Mouse (Mus musculus) forebrain, postnatal 0 days (tissue): ENCODE data around the gene Exosc1. TPM values are rescaled to one million over a fixed set of nuclear protein-coding genes. Genes with fewer than 3 reads are reported as not detected.
A peak's percentile ranks its signal among the peaks of the same experiment; 100 is the strongest.

Experiments used
- ATAC-seq: fragments of 200-750 bp; cut with Nextera tagmentation; 2 replicates; pipeline ENCODE4 v1.8.0; 2017; ENCODE audit warnings: mild to moderate bottlenecking, moderate library complexity
- DNase-seq: peaks from one replicate; pipeline ENCODE4 v3.0.0-alpha.2; 2015
- H3K27ac ChIP-seq: fragments of 300-500 bp; sonication (generic); 2 replicates; pipeline ENCODE4 v1.5.1; 2014; ENCODE audit warnings: low read depth, mild to moderate bottlenecking, antibody characterized with exemption, low read length, moderate library complexity, mixed read lengths
- H3K27me3 ChIP-seq: fragments of 300-500 bp; sonication (generic); 2 replicates; pipeline ENCODE4 v1.6.1; 2014; ENCODE audit warnings: mild to moderate bottlenecking, low read length, mixed read lengths; ENCODE audit not compliant: insufficient read depth
- H3K36me3 ChIP-seq: fragments of 300-500 bp; sonication (generic); 2 replicates; pipeline ENCODE4 v1.6.1; 2014; ENCODE audit warnings: mild to moderate bottlenecking, moderate library complexity; ENCODE audit not compliant: insufficient read depth
- H3K4me1 ChIP-seq: fragments of 300-500 bp; sonication (generic); 2 replicates; pipeline ENCODE4 v1.6.1; 2014; ENCODE audit warnings: antibody characterized with exemption; ENCODE audit not compliant: insufficient read depth
- H3K4me2 ChIP-seq: fragments of 300-500 bp; sonication (generic); 2 replicates; pipeline ENCODE4 v1.6.1; 2014; ENCODE audit warnings: low read depth, mild to moderate bottlenecking, moderate library complexity
- H3K4me3 ChIP-seq: fragments of 300-500 bp; sonication (generic); 2 replicates; pipeline ENCODE4 v1.5.1; 2014; ENCODE audit warnings: low read depth, low read length, mixed read lengths
- H3K9ac ChIP-seq: fragments of 300-500 bp; sonication (generic); 2 replicates; pipeline ENCODE4 v1.6.1; 2014; ENCODE audit warnings: mild to moderate bottlenecking
- H3K9me3 ChIP-seq: fragments of 300-500 bp; sonication (generic); 2 replicates; pipeline ENCODE4 v1.6.1; 2016; ENCODE audit warnings: low read length
- CTCF ChIP-seq: sonication (generic); IDR thresholded peaks from 2 replicates; pipeline ENCODE4 v1.5.1; 2016; ENCODE audit warnings: antibody characterized with exemption, control low read depth, low read depth
- WGBS: fragments of 180-500 bp; shearing (Covaris S2); extraction: QIAGEN DNeasy Blood & Tissue Kit; methylation state at CpG from one replicate; pipeline ENCODE4 v1.1.7; 2014; 5-methylcytosine and 5-hydroxymethylcytosine counted together
- polyA plus RNA-seq: library from polyadenylated mRNA; unstranded; fragments of >200 nt; fragmentation: Nextera tagmentation; extraction: Ambion mirVana; gene quantifications from 2 replicates; pipeline ENCODE4 v1.2.1, GENCODE M21; 2015
- total RNA-seq: library from RNA; depleted of rRNA; stranded (reverse); fragments of >200 nt; gene quantifications from 2 replicates; pipeline ENCODE4 v1.2.3, GENCODE M21; 2014

Gene Exosc1
- total and polyA plus RNA-seq, 2 experiments from 2014 or later, result 29.6 to 71.0 TPM

DNA sequence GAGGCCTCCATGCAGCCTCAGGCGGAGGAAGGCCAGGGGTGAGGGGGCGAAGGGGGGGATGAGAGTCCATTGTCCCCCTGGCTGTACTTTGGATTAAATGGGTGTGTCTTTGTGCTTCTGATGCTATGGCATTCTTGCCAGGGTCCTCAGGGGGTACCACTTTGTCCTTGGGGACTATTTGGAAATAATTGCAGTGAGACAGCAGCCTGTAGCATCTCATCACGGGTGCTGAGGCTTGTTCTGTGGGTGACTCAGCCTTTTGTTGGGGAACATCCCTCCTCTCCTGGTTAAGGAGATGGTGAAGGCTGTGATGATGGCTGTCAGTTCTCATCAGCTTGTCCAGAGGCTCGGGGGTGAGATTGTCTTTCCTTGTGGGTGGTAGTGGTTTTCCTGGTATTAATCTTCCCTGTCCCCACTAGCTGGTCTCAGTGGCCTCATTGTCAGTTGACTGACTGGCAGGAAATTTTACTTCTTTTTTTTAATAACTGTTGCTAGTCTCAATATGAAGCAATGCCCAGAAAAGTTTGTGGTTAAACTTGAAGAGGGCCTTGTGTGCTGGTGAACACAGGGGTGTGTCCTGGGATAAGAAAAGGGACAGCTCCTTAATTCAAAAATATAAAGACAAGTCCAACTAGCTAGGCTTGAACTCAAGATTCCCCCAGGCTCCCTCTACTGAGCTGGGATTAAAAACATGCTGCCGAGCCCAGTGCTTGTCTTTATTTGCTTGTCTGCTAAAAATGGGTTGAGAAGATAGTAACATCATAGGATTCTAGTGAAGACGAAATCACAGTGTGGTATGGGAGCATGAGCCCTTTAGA is 19.2 kb downstream of the Exosc1 start:
- DNase-seq, result no peak
- Histone ChIP-seq H3K4me3 (peak overlapping the region; percentile 85; the same call in 1 of the 2 replicates), H3K4me2 (peak overlapping the region; percentile 86), H3K9me3 (no peaks in the 10 kb centered on the region), H3K27me3 (no peaks in the 10 kb centered on the region), H3K4me1 (peaks cover 19% of the 10 kb centered on the region), H3K36me3 (peaks cover 21% of the 10 kb centered on the region), H3K27ac (no peak overlapping the region), H3K9ac (peak overlapping the region; percentile 28)
- TF ChIP-seq CTCF, result no peak
- no peak for ATAC-seq
- WGBS, result 29% methylated on average over 6 of the region's 6 CpGs

DNA sequence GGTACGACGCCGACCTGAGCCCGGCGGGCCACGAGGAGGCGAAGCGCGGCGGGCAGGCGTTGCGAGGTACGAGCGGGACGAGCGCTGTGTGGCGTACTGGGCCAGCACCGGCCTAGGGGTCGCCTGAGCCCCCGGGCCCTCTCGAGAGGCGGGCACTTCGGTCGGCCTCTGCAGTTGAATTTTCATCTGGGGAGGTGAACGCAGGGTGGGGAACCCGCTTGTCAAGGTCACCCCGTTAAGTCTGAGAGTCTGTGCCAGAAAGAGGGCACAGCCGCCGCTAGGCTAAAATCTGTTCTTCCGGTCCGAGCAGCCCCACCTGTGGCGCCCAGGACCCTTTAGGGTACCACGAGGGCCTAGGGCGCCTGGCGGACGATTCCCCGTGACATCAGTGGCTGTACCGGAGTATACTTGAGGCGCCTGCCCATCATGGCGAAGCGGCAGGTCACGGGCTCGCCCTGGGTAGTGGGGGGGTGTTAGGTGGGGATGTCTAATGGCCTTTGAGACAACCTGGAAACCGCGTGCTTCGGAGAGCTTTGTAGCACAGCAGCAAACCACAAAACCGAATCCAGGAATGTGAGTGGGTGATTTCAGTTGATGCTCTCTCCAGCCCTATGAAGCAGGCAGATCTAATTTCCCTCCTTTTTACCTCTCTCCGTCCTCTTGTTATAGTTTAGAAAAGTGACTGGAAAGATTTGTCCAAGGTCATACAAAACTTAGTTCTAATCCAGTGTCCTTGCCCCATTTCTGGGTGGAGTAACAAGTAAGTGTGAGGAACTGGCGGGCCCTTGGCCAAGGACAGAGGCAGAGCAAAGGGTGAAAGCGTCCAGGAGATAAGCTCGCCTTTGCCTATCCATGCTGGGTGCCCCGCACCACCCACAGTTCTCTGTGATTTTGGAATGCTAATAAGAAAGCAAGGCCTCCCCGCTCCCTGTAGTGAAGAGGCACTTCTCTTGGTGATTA is 20.8 kb downstream of the Exosc1 start:
- H3K27ac ChIP-seq, result peak overlapping the region; percentile 84
- peaks cover 19% of the 10 kb centered on the region for H3K4me1 ChIP-seq
- H3K9me3 ChIP-seq, result no peaks in the 10 kb centered on the region
- peak overlapping the region; percentile 85 for H3K4me3 ChIP-seq
- peak overlapping the region; percentile 85 for H3K9ac ChIP-seq
- H3K4me2 ChIP-seq, result peak overlapping the region; percentile 86
- no peaks in the 10 kb centered on the region for H3K27me3 ChIP-seq
- DNase-seq (peak; percentile 64), ATAC-seq (peak; percentile 65)
- WGBS, result 3% methylated on average over 53 of the region's 53 CpGs
- H3K36me3 ChIP-seq, result peaks cover 15% of the 10 kb centered on the region
- TF ChIP-seq CTCF, result no peak; the same call in 1 of the 2 replicates

DNA sequence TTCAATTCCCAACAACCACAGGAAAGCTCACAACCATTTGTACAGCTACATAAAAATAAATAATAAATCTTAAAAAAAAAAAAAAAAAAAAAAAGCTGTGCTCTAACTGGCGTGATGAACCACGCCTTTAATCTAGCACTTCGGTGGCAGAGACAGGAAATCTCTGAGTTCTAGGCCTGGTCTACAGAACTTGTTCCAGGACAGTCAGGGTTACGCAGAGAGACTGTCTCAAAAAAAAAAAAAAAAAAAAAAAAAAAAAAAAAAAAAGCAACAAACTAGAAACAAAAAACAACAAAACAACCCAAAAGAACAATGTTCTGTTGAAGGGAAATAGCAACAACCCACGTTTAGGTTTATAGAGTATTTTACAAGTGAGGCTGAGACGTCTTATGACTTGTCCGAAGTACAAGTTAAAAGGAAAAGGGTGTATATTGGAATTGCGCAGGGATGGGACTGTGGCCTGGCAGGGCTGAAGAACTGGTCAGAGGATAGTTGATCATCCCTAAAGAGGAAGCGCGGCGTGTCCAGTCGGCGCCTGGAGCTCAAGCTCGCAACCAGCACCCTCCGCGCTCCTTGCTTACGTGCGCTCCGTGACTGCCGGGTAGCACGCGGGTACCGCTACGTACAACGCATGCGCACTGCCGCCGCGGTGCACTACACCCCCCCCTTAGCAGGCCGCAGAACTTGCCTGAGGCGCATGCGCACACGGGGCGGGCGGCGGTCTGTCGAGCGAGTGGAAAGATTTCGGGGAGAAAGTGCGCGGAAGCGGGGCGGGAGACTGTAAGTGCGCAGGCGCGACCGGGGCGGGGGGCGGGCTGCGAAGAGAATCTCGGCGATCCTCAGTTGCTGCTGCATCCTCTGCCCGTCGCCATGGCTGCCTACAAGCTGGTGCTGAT is 21.8 kb downstream of the Exosc1 start, which contains the start of gene Pgam1:
Gene Pgam1, plus strand, starts transcription at position 746 of the 896 bp plus-strand sequence.
- Histone ChIP-seq H3K9ac (peak within 1 kb of the TSS; percentile 85), H3K27ac (peak within 1 kb of the TSS; percentile 84), H3K4me2 (peak within 1 kb of the TSS; percentile 86), H3K9me3 (no peaks in the 10 kb centered on the region), H3K27me3 (no peaks in the 10 kb centered on the region), H3K4me1 (peaks cover 19% of the 10 kb centered on the region), H3K36me3 (peaks cover 8% of the 10 kb centered on the region), H3K4me3 (peak within 1 kb of the TSS; percentile 85)
- ATAC-seq (peak; percentile 97), DNase-seq (peak; percentile 100)
- 4% methylated on average over 50 of the region's 54 CpGs for WGBS
- TF ChIP-seq CTCF, result no peak

DNA sequence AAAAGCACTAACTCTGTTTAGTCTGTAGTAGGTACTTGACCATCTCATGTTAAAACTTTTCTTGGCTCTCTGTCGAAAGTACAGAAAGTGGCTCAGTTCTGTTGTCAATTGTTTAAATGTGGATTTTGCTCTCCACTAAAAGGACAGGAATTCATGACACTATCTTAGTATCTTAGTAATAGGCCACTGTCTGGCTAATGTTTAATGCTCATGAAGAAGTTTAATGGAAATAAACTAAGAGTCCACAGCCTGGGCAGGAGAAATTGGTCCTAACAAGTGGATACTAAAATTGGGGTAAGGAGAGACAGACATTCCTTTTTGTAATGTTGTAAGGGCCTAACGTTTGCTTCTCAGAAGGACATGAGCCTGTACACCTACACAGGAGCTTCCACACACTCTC is 22.8 kb downstream of the Exosc1 start:
- Histone ChIP-seq H3K27me3 (no peaks in the 10 kb centered on the region), H3K27ac (no peak overlapping the region), H3K9ac (no peak overlapping the region), H3K4me1 (peaks cover 19% of the 10 kb centered on the region), H3K4me3 (no peak overlapping the region), H3K9me3 (no peaks in the 10 kb centered on the region), H3K4me2 (no peak overlapping the region), H3K36me3 (no peaks in the 10 kb centered on the region)
- WGBS, result 84% methylated on average over 2 of the region's 2 CpGs
- ATAC-seq (no peak), DNase-seq (no peak)
- no peak for TF ChIP-seq CTCF

DNA sequence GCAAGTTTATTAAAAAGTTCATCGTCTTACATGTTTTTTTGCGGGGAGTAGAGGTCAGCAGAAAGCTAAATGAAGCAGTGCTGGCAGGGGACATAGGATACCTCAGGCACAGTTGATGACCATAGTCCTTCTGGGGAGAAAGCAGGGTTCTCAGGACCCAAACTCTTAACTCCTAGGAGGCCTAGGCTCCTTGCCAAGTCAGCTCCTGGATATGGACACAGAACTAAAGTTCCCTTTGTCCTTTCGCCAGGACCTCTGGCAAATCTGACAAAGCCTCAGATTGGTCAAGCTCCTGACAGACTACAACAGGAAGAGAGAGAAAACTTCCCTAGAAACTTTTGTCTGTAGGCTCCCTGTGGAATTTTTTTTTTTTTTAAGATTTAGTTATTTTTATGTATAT is 24.5 kb downstream of the Exosc1 start:
- TF ChIP-seq CTCF, result no peak
- Histone ChIP-seq H3K4me2 (no peak overlapping the region), H3K4me1 (peaks cover 11% of the 10 kb centered on the region), H3K27ac (no peak overlapping the region), H3K9ac (no peak overlapping the region), H3K9me3 (no peaks in the 10 kb centered on the region), H3K4me3 (no peak overlapping the region), H3K27me3 (no peaks in the 10 kb centered on the region), H3K36me3 (no peaks in the 10 kb centered on the region)
- DNase-seq (no peak), ATAC-seq (no peak)
- WGBS, result 89% methylated on average over 3 of the region's 3 CpGs

DNA sequence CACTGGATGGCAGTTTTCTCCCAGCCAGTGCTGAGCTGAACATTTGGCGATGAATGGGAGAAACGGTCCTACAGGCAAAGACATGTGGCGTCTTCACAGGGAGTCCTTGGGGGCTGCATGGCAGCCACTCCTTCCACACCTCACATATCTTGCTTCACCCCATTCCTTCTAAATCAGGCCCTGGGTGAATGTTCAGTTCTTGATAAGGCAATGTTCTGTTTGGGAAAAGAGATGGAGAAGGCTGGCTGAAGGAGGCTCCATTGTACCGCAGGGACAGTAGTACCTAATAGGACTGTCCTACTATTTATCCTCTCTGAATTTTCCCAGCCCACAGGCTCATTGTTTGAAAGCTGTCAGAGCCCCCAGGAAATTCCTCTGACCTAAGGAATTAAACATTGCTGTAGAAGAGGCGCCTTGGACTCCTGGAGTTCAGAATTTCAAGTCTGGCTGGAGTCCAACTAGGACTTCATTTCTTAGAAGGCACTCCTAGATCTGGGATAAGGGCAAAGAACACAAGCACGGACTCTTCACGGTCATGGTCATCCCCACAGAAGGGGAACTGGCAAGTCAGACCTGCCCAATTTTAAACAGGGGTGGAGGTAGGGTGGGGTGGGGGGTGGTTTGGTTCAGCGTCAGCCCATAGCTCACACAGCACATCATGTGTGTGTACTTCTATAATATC is 26.0 kb downstream of the Exosc1 start:
- Histone ChIP-seq H3K4me3 (no peak overlapping the region), H3K9me3 (no peaks in the 10 kb centered on the region), H3K27me3 (no peaks in the 10 kb centered on the region), H3K36me3 (no peaks in the 10 kb centered on the region), H3K27ac (no peak overlapping the region), H3K9ac (no peak overlapping the region; the same call in 1 of the 2 replicates), H3K4me2 (no peak overlapping the region), H3K4me1 (no peaks in the 10 kb centered on the region)
- no peak for DNase-seq
- no peak for ATAC-seq
- no peak for TF ChIP-seq CTCF
- 52% methylated on average over 8 of the region's 8 CpGs for WGBS
